Mouse (Mus musculus): ENCODE measurements at regions not wholly inside any gene's neighbourhood (a gene's known extent, or its start where the extent isn't known, plus 50 kb on each side); places are given as distances from the start of the nearest gene placed in this dataset.
"Not testable (repeated sequence)": the region's sequence is repeated elsewhere in the genome, so short reads cannot be mapped to it uniquely, and the experiment has no call there.

- DNase-seq (ENCODE audit: inconsistent age in 2 of 2, low spot score in 1 of 2), result peak; percentile 19 to 75
Measured at GRCm38 (mm10) chr14:86322365-86322764, 818.7 kb downstream of the Diaph3 start.

GRCm38 (mm10) chr14:86315974-86316373 lies 825.1 kb downstream of the Diaph3 start:
- no peak for DNase-seq (ENCODE audit: inconsistent age in 2 of 2, low spot score in 1 of 2)

- DNase-seq (ENCODE audit: inconsistent age in 2 of 2, low spot score in 1 of 2), result peak in 1 of 2 experiments; percentile 42
Measured at GRCm38 (mm10) chr14:86308949-86309543, 832.0 kb downstream of the Diaph3 start.

- DNase-seq (ENCODE audit: inconsistent age in 2 of 2, low spot score in 1 of 2), result peak; percentile 32 to 80
Measured at GRCm38 (mm10) chr14:86307806-86308205, 833.2 kb downstream of the Diaph3 start.

- DNase-seq (ENCODE audit: inconsistent age in 2 of 2, low spot score in 1 of 2), result no peak
Measured at GRCm38 (mm10) chr14:86301666-86302065, 839.4 kb downstream of the Diaph3 start.

- DNase-seq (ENCODE audit: inconsistent age in 2 of 2, low spot score in 1 of 2), result no peak
Measured at GRCm38 (mm10) chr14:86300811-86301210, 840.2 kb downstream of the Diaph3 start.

- DNase-seq (ENCODE audit: inconsistent age in 2 of 2, low spot score in 1 of 2), result no peak
Measured at GRCm38 (mm10) chr14:86297991-86298390, 843.0 kb downstream of the Diaph3 start.

- not testable (repeated sequence) for DNase-seq (ENCODE audit: inconsistent age in 2 of 2, low spot score in 1 of 2)
Measured at GRCm38 (mm10) chr14:86294606-86295005, 846.4 kb downstream of the Diaph3 start.

GRCm38 (mm10) chr14:86293804-86294203 lies 847.2 kb downstream of the Diaph3 start:
- DNase-seq (ENCODE audit: inconsistent age in 2 of 2, low spot score in 1 of 2), result no peak

- no peak for DNase-seq (ENCODE audit: inconsistent age in 2 of 2, low spot score in 1 of 2)
Measured at GRCm38 (mm10) chr14:86293371-86293770, 847.7 kb downstream of the Diaph3 start.

GRCm38 (mm10) chr14:86290556-86290955 lies 850.5 kb downstream of the Diaph3 start:
- no peak for DNase-seq (ENCODE audit: inconsistent age in 2 of 2, low spot score in 1 of 2)

- DNase-seq (ENCODE audit: inconsistent age in 2 of 2, low spot score in 1 of 2), result no peak
Measured at GRCm38 (mm10) chr14:86261640-86262230, 879.3 kb downstream of the Diaph3 start.

- DNase-seq (ENCODE audit: inconsistent age in 2 of 2, low spot score in 1 of 2), result peak in 1 of 2 experiments; percentile 25
Measured at GRCm38 (mm10) chr14:86254196-86254595, 886.8 kb downstream of the Diaph3 start.

GRCm38 (mm10) chr14:86251617-86252016 lies 889.4 kb downstream of the Diaph3 start:
- DNase-seq (ENCODE audit: inconsistent age in 2 of 2, low spot score in 1 of 2), result no peak

GRCm38 (mm10) chr14:86247686-86248085 lies 893.3 kb downstream of the Diaph3 start:
- no peak for DNase-seq (ENCODE audit: inconsistent age in 2 of 2, low spot score in 1 of 2)

GRCm38 (mm10) chr14:86246770-86247169 lies 894.3 kb downstream of the Diaph3 start:
- no peak for DNase-seq (ENCODE audit: inconsistent age in 2 of 2, low spot score in 1 of 2)

- DNase-seq (ENCODE audit: inconsistent age in 2 of 2, low spot score in 1 of 2), result no peak
Measured at GRCm38 (mm10) chr14:86243662-86244061, 897.4 kb downstream of the Diaph3 start.

- DNase-seq (ENCODE audit: inconsistent age in 2 of 2, low spot score in 1 of 2), result no peak
Measured at GRCm38 (mm10) chr14:86242836-86243235, 898.2 kb downstream of the Diaph3 start.

GRCm38 (mm10) chr14:86239090-86239489 lies 901.9 kb downstream of the Diaph3 start:
- no peak for DNase-seq (ENCODE audit: inconsistent age in 2 of 2, low spot score in 1 of 2)

GRCm38 (mm10) chr14:86233305-86233704 lies 907.7 kb downstream of the Diaph3 start:
- no peak for DNase-seq (ENCODE audit: inconsistent age in 2 of 2, low spot score in 1 of 2)

- no peak for DNase-seq (ENCODE audit: inconsistent age in 2 of 2, low spot score in 1 of 2)
Measured at GRCm38 (mm10) chr14:86230609-86231008, 910.4 kb downstream of the Diaph3 start.

GRCm38 (mm10) chr14:86229755-86230154 lies 911.3 kb downstream of the Diaph3 start:
- DNase-seq (ENCODE audit: inconsistent age in 2 of 2, low spot score in 1 of 2), result no peak

GRCm38 (mm10) chr14:86215711-86216110 lies 925.3 kb downstream of the Diaph3 start:
- DNase-seq (ENCODE audit: inconsistent age in 2 of 2, low spot score in 1 of 2), result no peak
